Mouse (Mus musculus): ENCODE measurements at regions not wholly inside any gene's neighbourhood (a gene's known extent, or its start where the extent isn't known, plus 50 kb on each side); places are given as distances from the start of the nearest gene placed in this dataset.

GRCm38 (mm10) chr9:61207423-61208150 lies 164.6 kb upstream of the Tle3 start:
- no peak for ATAC-seq
- no peak overlapping the region for H3K9ac ChIP-seq (ENCODE audit: low read depth, low read length)
- 84% methylated on average over 13 of the region's 13 CpGs for WGBS
- no peaks in the 10 kb centered on the region for H3K27me3 ChIP-seq (ENCODE audit: control insufficient read depth, insufficient read depth, low read depth, low read length)
- peaks cover 8% of the 10 kb centered on the region for H3K4me1 ChIP-seq (ENCODE audit: control insufficient read depth, insufficient read depth, low read length)
- H3K27ac ChIP-seq (ENCODE audit: low read length), result no peak overlapping the region
- no peak overlapping the region for H3K4me3 ChIP-seq (ENCODE audit: low read depth, low read length)
- H3K36me3 ChIP-seq (ENCODE audit: control insufficient read depth, insufficient read depth, low read length), result no peaks in the 10 kb centered on the region
- H3K4me2 ChIP-seq (ENCODE audit: low read length), result no peak overlapping the region
- H3K9me3 ChIP-seq (replicated peaks; ENCODE audit: control insufficient read depth, low read length, poor library complexity, severe bottlenecking), result 0 out of 2 replicates have a peak, but pooled peaks cover 2% of the 10 kb centered on the region

- Histone ChIP-seq H3K36me3 (ENCODE audit: control insufficient read depth, insufficient read depth, low read length) (no peaks in the 10 kb centered on the region), H3K27me3 (ENCODE audit: control insufficient read depth, insufficient read depth, low read depth, low read length) (no peaks in the 10 kb centered on the region), H3K9ac (ENCODE audit: low read depth, low read length) (no peak overlapping the region), H3K27ac (ENCODE audit: low read length) (no peak overlapping the region), H3K4me2 (ENCODE audit: low read length) (no peak overlapping the region), H3K4me1 (ENCODE audit: control insufficient read depth, insufficient read depth, low read length) (peaks cover 8% of the 10 kb centered on the region; the same call in 1 of the 2 replicates), H3K4me3 (ENCODE audit: low read depth, low read length) (no peak overlapping the region), H3K9me3 (replicated peaks; ENCODE audit: control insufficient read depth, low read length, poor library complexity, severe bottlenecking) (0 out of 2 replicates have a peak, but pooled peaks cover 2% of the 10 kb centered on the region)
- ATAC-seq, result no peak
- 61% methylated on average over 4 of the region's 4 CpGs for WGBS
These were observed 160.5 kb upstream of the Tle3 start for GRCm38 (mm10) chr9:61211627-61212026.

- ATAC-seq, result no peak
- peaks cover 8% of the 10 kb centered on the region; the same call in 1 of the 2 replicates for H3K4me1 ChIP-seq (ENCODE audit: control insufficient read depth, insufficient read depth, low read length)
- H3K9ac ChIP-seq (ENCODE audit: low read depth, low read length), result no peak overlapping the region
- H3K4me2 ChIP-seq (ENCODE audit: low read length), result no peak overlapping the region
- H3K36me3 ChIP-seq (ENCODE audit: control insufficient read depth, insufficient read depth, low read length), result no peaks in the 10 kb centered on the region
- no peaks in the 10 kb centered on the region for H3K27me3 ChIP-seq (ENCODE audit: control insufficient read depth, insufficient read depth, low read depth, low read length)
- H3K27ac ChIP-seq (ENCODE audit: low read length), result no peak overlapping the region
- no peak overlapping the region for H3K4me3 ChIP-seq (ENCODE audit: low read depth, low read length)
- WGBS, result 60% methylated on average over 6 of the region's 6 CpGs
- H3K9me3 ChIP-seq (replicated peaks; ENCODE audit: control insufficient read depth, low read length, poor library complexity, severe bottlenecking), result no peaks in the 10 kb centered on the region
These were observed 157.2 kb upstream of the Tle3 start for GRCm38 (mm10) chr9:61214943-61215342.

DNA sequence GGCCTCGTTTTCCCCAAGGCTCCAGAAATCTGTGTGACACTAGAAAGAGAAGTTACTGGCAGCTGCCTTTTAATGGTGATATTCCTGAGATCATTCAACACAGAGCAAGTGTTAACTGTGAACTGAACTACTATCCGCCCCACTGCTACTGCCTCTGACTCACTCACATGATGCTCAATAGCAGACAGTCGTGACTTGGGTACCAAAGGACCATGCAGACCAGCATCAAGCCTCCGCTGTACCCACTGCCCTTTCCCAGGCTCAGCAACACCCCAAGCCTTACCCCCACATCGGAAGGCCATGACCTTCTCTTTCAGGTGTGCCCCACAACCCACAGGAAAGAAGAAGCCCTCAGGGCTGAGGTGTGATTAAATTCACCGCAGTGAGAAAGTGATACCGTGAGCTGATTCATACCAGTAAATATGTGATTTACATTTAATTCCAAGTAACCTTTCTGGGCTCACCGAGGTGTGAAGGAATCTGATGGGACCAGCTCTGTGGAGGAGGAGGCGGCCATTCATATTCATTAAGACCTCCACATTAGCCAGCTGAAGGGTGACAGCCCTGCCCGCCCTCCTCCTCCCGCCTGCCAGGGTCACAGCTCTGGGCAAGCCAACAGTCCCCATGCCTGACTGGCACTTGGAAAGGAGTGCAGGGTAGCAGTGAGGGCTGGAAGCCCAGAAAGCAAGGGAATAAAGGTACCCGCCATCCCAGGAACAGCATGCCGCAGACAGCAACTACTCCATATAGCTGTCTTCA lies 156.0 kb upstream of the Tle3 start:
- 49% methylated on average over 13 of the region's 13 CpGs for WGBS
- H3K27ac ChIP-seq (ENCODE audit: low read length), result no peak overlapping the region

DNA sequence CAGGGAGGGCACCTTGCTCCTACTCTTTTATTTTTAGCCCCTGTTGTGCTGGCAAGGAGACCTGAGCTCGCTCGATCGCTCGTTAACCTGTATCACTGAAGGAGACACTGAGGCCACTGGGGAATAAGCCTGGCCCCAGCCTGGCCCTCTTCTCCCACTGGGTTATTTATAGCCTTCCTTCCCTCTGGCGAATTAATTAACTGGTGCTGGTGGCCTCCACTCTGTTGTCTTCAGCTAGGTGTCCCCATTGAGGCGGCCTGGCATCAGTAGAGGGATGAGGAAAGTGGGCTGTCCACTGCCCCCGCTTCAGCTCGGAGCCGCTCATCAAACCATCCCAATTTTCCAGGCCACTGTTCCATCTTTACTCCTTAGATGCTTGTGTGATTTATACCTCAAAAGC lies 152.1 kb upstream of the Tle3 start:
- H3K4me1 ChIP-seq (ENCODE audit: control insufficient read depth, insufficient read depth, low read length), result peaks cover 8% of the 10 kb centered on the region; the same call in 1 of the 2 replicates
- H3K9ac ChIP-seq (ENCODE audit: low read depth, low read length), result no peak overlapping the region
- no peaks in the 10 kb centered on the region for H3K36me3 ChIP-seq (ENCODE audit: control insufficient read depth, insufficient read depth, low read length)
- H3K9me3 ChIP-seq (replicated peaks; ENCODE audit: control insufficient read depth, low read length, poor library complexity, severe bottlenecking), result no peaks in the 10 kb centered on the region
- ATAC-seq, result no peak
- H3K27ac ChIP-seq (ENCODE audit: low read length), result no peak overlapping the region
- no peak overlapping the region for H3K4me3 ChIP-seq (ENCODE audit: low read depth, low read length)
- 71% methylated on average over 9 of the region's 9 CpGs for WGBS
- no peaks in the 10 kb centered on the region for H3K27me3 ChIP-seq (ENCODE audit: control insufficient read depth, insufficient read depth, low read depth, low read length)
- H3K4me2 ChIP-seq (ENCODE audit: low read length), result no peak overlapping the region

More for the DNA sequence above, 156.0 kb upstream of the Tle3 start:
- no peak overlapping the region for H3K9ac ChIP-seq (ENCODE audit: low read depth, low read length)
- H3K9me3 ChIP-seq (replicated peaks; ENCODE audit: control insufficient read depth, low read length, poor library complexity, severe bottlenecking), result no peaks in the 10 kb centered on the region
- H3K36me3 ChIP-seq (ENCODE audit: control insufficient read depth, insufficient read depth, low read length), result no peaks in the 10 kb centered on the region
- ATAC-seq, result peak; percentile 60
- peaks cover 8% of the 10 kb centered on the region; the same call in 1 of the 2 replicates for H3K4me1 ChIP-seq (ENCODE audit: control insufficient read depth, insufficient read depth, low read length)
- H3K4me2 ChIP-seq (ENCODE audit: low read length), result no peak overlapping the region
- no peaks in the 10 kb centered on the region for H3K27me3 ChIP-seq (ENCODE audit: control insufficient read depth, insufficient read depth, low read depth, low read length)
- H3K4me3 ChIP-seq (ENCODE audit: low read depth, low read length), result no peak overlapping the region

- Histone ChIP-seq H3K4me2 (ENCODE audit: low read length) (no peak overlapping the region), H3K27me3 (ENCODE audit: control insufficient read depth, insufficient read depth, low read depth, low read length) (no peaks in the 10 kb centered on the region), H3K36me3 (ENCODE audit: control insufficient read depth, insufficient read depth, low read length) (no peaks in the 10 kb centered on the region), H3K9ac (ENCODE audit: low read depth, low read length) (no peak overlapping the region), H3K4me3 (ENCODE audit: low read depth, low read length) (no peak overlapping the region), H3K27ac (ENCODE audit: low read length) (no peak overlapping the region), H3K9me3 (replicated peaks; ENCODE audit: control insufficient read depth, low read length, poor library complexity, severe bottlenecking) (no peaks in the 10 kb centered on the region), H3K4me1 (ENCODE audit: control insufficient read depth, insufficient read depth, low read length) (peaks cover 3% of the 10 kb centered on the region)
- no peak for ATAC-seq
- WGBS, result 91% methylated on average over 18 of the region's 18 CpGs
These were observed 149.8 kb upstream of the Tle3 start for GRCm38 (mm10) chr9:61222212-61223003.

GRCm38 (mm10) chr9:61225020-61225652 lies 147.0 kb upstream of the Tle3 start:
- Histone ChIP-seq H3K36me3 (ENCODE audit: control insufficient read depth, insufficient read depth, low read length) (no peaks in the 10 kb centered on the region), H3K4me2 (ENCODE audit: low read length) (no peak overlapping the region), H3K27me3 (ENCODE audit: control insufficient read depth, insufficient read depth, low read depth, low read length) (no peaks in the 10 kb centered on the region), H3K9me3 (replicated peaks; ENCODE audit: control insufficient read depth, low read length, poor library complexity, severe bottlenecking) (no peaks in the 10 kb centered on the region), H3K9ac (ENCODE audit: low read depth, low read length) (no peak overlapping the region), H3K27ac (ENCODE audit: low read length) (no peak overlapping the region), H3K4me3 (ENCODE audit: low read depth, low read length) (no peak overlapping the region), H3K4me1 (ENCODE audit: control insufficient read depth, insufficient read depth, low read length) (peaks cover 15% of the 10 kb centered on the region)
- no peak for ATAC-seq
- WGBS, result 84% methylated on average over 4 of the region's 4 CpGs

GRCm38 (mm10) chr9:61225882-61226281 lies 146.3 kb upstream of the Tle3 start:
- no peaks in the 10 kb centered on the region for H3K9me3 ChIP-seq (replicated peaks; ENCODE audit: control insufficient read depth, low read length, poor library complexity, severe bottlenecking)
- H3K9ac ChIP-seq (ENCODE audit: low read depth, low read length), result no peak overlapping the region
- ATAC-seq, result no peak
- no peak overlapping the region for H3K4me2 ChIP-seq (ENCODE audit: low read length)
- peaks cover 15% of the 10 kb centered on the region for H3K4me1 ChIP-seq (ENCODE audit: control insufficient read depth, insufficient read depth, low read length)
- H3K4me3 ChIP-seq (ENCODE audit: low read depth, low read length), result no peak overlapping the region
- 94% methylated on average over 1 of the region's 1 CpGs for WGBS
- no peaks in the 10 kb centered on the region for H3K27me3 ChIP-seq (ENCODE audit: control insufficient read depth, insufficient read depth, low read depth, low read length)
- H3K36me3 ChIP-seq (ENCODE audit: control insufficient read depth, insufficient read depth, low read length), result no peaks in the 10 kb centered on the region
- H3K27ac ChIP-seq (ENCODE audit: low read length), result no peak overlapping the region
